In genomic region chr13:78171320-78171719, GRCm38 (mm10) we compare ENCODE assay signal across 8 mouse cellular contexts. TPM values are rescaled to one million over a fixed set of nuclear protein-coding genes. Genes with fewer than 3 reads are reported as not detected.
A peak's percentile ranks its signal among the peaks of the same experiment; 100 is the strongest.
DNase-seq lines count a peak whose midpoint lies in the region; ATAC-seq and TF ChIP-seq lines count a peak whose summit lies in the region.

No protein-coding gene starts in this region.

- H3K4me3 ChIP-seq in kidney, adult 2 months (ENCODE audit: insufficient read depth, low read depth, low read length), result no peak overlapping the region
- peak overlapping the region; percentile 29 for H3K4me3 ChIP-seq in forebrain, embryonic 13.5 days

- H3K27ac ChIP-seq in kidney, adult 2 months (ENCODE audit: insufficient read depth, low read depth, low read length), result no peak overlapping the region
- peak overlapping the region; percentile 91 for H3K27ac ChIP-seq in forebrain, embryonic 13.5 days

- TF ChIP-seq CTCF in kidney, adult 2 months (conservative IDR thresholded peaks at IDR 0.05; ENCODE audit: insufficient read depth, insufficient read length, low read depth, low read length), result no peak

- TF ChIP-seq POLR2A in kidney, adult 2 months (IDR thresholded peaks at IDR 0.05; ENCODE audit: low read depth, low read length), result no peak

- no peaks in the 10 kb centered on the region for H3K4me1 ChIP-seq in kidney, adult 2 months (ENCODE audit: control insufficient read depth, insufficient read depth, low read length)
- H3K4me1 ChIP-seq in forebrain, embryonic 13.5 days, result peaks cover 18% of the 10 kb centered on the region

- WGBS in kidney, adult 2 months, result 7% methylated on average over 15 of the region's 15 CpGs
- 2% methylated on average over 15 of the region's 15 CpGs for WGBS in forebrain, embryonic 13.5 days

- H3K9ac ChIP-seq in forebrain, embryonic 13.5 days, result peak overlapping the region; percentile 61

- peak overlapping the region; percentile 59 for H3K4me2 ChIP-seq in forebrain, embryonic 13.5 days

- no peaks in the 10 kb centered on the region for H3K36me3 ChIP-seq in kidney, adult 2 months (ENCODE audit: control insufficient read depth, insufficient read depth, low read length)
- no peaks in the 10 kb centered on the region for H3K36me3 ChIP-seq in forebrain, embryonic 13.5 days (ENCODE audit: poor library complexity, severe bottlenecking)

- peaks cover 1% of the 10 kb centered on the region for H3K27me3 ChIP-seq in kidney, adult 2 months (replicated peaks; ENCODE audit: control insufficient read depth, insufficient read depth, low read length)
- peaks cover 80% of the 10 kb centered on the region for H3K27me3 ChIP-seq in forebrain, embryonic 13.5 days

- DNase-seq in kidney, postnatal 14 days, result peak; percentile 24
- no peak for DNase-seq in kidney, adult 2 months
- peak; percentile 58 for DNase-seq in adrenal gland, postnatal 14 days
- DNase-seq in right cerebral cortex, postnatal 36 days (ENCODE audit: low spot score in 2 of 2), result no peak
- no peak for DNase-seq in cerebellum, adult 11-12 months
- no peak for DNase-seq in cerebellum, postnatal 10 days

- ATAC-seq in forebrain, embryonic 13.5 days, result peak; percentile 49
- ATAC-seq in megakaryocyte progenitor cell, adult 5-6 weeks (replicated peaks; ENCODE audit: poor library complexity), result peak; percentile 87

- no peaks in the 10 kb centered on the region for H3K9me3 ChIP-seq in forebrain, embryonic 13.5 days (replicated peaks)

RNA-seq across cellular contexts. Expression of gene Nr2f1, which starts 28.2 kb away (rescaled TPM):
- polyA plus RNA-seq in kidney, adult 2 months (2012; rRNA removed), result 5.6 and 7.5 TPM in 2 replicates
- 19.6 and 22.0 TPM in 2 replicates for total RNA-seq in adrenal gland, postnatal 14 days (2021)
- 94.7 and 112 TPM in 2 replicates for polyA plus RNA-seq in forebrain, embryonic 13.5 days (2015; fragmentation: Nextera tagmentation; extraction: Ambion mirVana)
- not detected in 2 replicates for total RNA-seq in megakaryocyte progenitor cell, adult 5-6 weeks (2015)
- total RNA-seq in megakaryocyte progenitor cell, adult 5-6 weeks (2017), result not detected in 2 replicates

Comparison
In these comparisons a context has a peak if more than half of its experiments do, and no peak if none do; other contexts are left out.
1. DNase-seq: peak in kidney, postnatal 14 days (single experiment) and adrenal gland, postnatal 14 days (single experiment); none in kidney, adult 2 months (single experiment), right cerebral cortex, postnatal 36 days (0 of 2), cerebellum, adult 11-12 months (single experiment) and cerebellum, postnatal 10 days (0 of 2).
2. RNA of gene Nr2f1, which starts 28.2 kb away (total RNA-seq): 19.6 to 22.0 TPM in adrenal gland, postnatal 14 days; not detected in megakaryocyte progenitor cell, adult 5-6 weeks; every median in the first group is over 10 times any median in the second.